Mouse (Mus musculus) lung, embryonic 14.5 days (tissue): ENCODE results near the gene Ube2a. TPM values are rescaled to one million over a fixed set of nuclear protein-coding genes. Genes with fewer than 3 reads are reported as not detected.
A peak's percentile ranks its signal among the peaks of the same experiment; 100 is the strongest.

Experiments used
- ATAC-seq: fragments of 200-750 bp; cut with Nextera tagmentation; 2 replicates; pipeline ENCODE4 v1.8.0; 2017; ENCODE audit warnings: mild to moderate bottlenecking, moderate TSS enrichment, moderate library complexity; ENCODE audit not compliant: insufficient read depth
- DNase-seq: peaks from one replicate; pipeline ENCODE4 v3.0.0-alpha.2; 2015
- H3K27ac ChIP-seq: fragments of 300-500 bp; sonication (generic); 2 replicates; pipeline ENCODE4 v1.5.1; 2014; ENCODE audit warnings: low read depth, mild to moderate bottlenecking, moderate library complexity
- H3K27me3 ChIP-seq: fragments of 300-500 bp; sonication (generic); 2 replicates; pipeline ENCODE4 v1.6.1; 2014; ENCODE audit warnings: low read length, control low read depth; ENCODE audit not compliant: insufficient read depth
- H3K36me3 ChIP-seq: fragments of 300-500 bp; sonication (generic); 2 replicates; pipeline ENCODE4 v1.6.1; 2014; ENCODE audit warnings: control low read depth; ENCODE audit not compliant: insufficient read depth
- H3K4me1 ChIP-seq: fragments of 300-500 bp; sonication (generic); 2 replicates; pipeline ENCODE4 v1.6.1; 2014; ENCODE audit warnings: antibody characterized with exemption, control low read depth; ENCODE audit not compliant: insufficient read depth
- H3K4me2 ChIP-seq: fragments of 300-500 bp; sonication (generic); 2 replicates; pipeline ENCODE4 v1.6.1; 2014; ENCODE audit warnings: mild to moderate bottlenecking
- H3K4me3 ChIP-seq: fragments of 300-500 bp; sonication (generic); 2 replicates; pipeline ENCODE4 v1.5.1; 2014; ENCODE audit warnings: low read depth, low read length
- H3K9ac ChIP-seq: fragments of 300-500 bp; sonication (generic); 2 replicates; pipeline ENCODE4 v1.6.1; 2014
- H3K9me3 ChIP-seq: fragments of 300-500 bp; sonication (generic); 2 replicates; pipeline ENCODE4 v1.6.1; 2016; ENCODE audit warnings: low read depth, low read length, control low read depth
- CTCF ChIP-seq: IDR thresholded peaks from 2 replicates; pipeline ENCODE4 v1.5.1; 2016; ENCODE audit warnings: antibody characterized with exemption, low read depth
- WGBS: fragments of 180-500 bp; shearing (Covaris S2); extraction: QIAGEN DNeasy Blood & Tissue Kit; methylation state at CpG from one replicate; pipeline ENCODE4 v1.1.7; 2014; 5-methylcytosine and 5-hydroxymethylcytosine counted together
- polyA plus RNA-seq: library from polyadenylated mRNA; unstranded; fragments of >200 nt; fragmentation: Nextera tagmentation; extraction: Ambion mirVana; gene quantifications from 2 replicates; pipeline ENCODE4 v1.2.1, GENCODE M21; 2014

Ube2a gene
- polyA plus RNA-seq, 1 experiment from 2014 or later, result 140 TPM

DNA sequence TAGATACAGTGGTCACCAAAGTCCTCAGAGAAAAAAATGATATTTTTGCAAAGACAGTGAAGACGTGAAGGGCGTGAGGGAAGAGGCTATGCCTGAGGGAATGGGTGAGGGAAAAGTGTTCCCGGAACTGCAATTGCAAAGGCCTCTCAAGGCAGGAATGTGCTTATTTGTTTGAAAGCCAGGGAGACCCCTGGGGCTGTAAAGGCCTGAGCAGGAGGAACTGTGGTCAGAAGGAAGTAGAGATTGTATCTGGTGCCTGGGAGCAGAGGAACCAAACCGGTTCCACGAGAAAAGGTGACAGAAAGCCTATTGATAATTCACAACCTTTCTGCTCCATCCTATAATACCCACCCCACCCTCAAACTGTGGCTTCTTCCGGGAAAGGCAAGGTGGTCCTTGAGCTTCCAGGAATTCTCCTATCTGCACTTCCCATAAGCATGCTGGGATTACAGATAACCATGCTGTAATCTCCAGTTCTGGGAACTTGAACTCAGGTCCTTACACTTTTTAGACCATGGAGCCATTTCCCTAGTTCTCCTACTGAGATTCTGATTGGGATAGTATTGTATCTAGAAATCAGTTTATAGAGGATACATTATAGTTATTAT lies 36.5 kb upstream of the Ube2a start:
- no peaks in the 10 kb centered on the region for H3K4me1 ChIP-seq
- 39% methylated on average over 6 of the region's 6 CpGs for WGBS
- no peaks in the 10 kb centered on the region for H3K27me3 ChIP-seq
- H3K9ac ChIP-seq, result no peak overlapping the region
- H3K9me3 ChIP-seq, result no peaks in the 10 kb centered on the region
- no peaks in the 10 kb centered on the region for H3K36me3 ChIP-seq
- TF ChIP-seq CTCF, result no peak
- DNase-seq (no peak), ATAC-seq (no peak)
- no peak overlapping the region for H3K4me2 ChIP-seq
- no peak overlapping the region for H3K4me3 ChIP-seq
- no peak overlapping the region for H3K27ac ChIP-seq

DNA sequence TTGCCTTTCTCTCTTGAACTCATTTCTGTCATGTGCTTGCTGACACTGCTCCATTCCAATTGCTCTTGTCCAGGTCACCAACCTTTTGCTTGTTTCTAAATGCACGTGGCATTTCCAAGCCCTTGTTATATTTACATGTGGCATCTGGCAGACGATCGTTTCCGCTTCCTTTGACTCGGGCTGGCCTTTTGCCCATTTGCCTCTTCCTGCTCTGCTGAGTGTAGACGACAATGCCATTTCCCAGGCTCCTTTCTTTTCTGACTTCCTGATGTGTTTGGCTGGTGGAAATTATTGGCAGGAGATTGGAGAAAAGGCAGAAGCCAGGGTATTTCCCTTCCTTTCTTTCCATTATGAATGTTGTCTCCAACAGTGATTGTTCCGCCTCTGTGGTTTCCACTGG lies 34.3 kb upstream of the Ube2a start:
- H3K27me3 ChIP-seq, result no peaks in the 10 kb centered on the region
- H3K36me3 ChIP-seq, result no peaks in the 10 kb centered on the region
- no peak overlapping the region for H3K4me3 ChIP-seq
- H3K9ac ChIP-seq, result no peak overlapping the region
- 44% methylated on average over 7 of the region's 7 CpGs for WGBS
- H3K4me2 ChIP-seq, result no peak overlapping the region
- TF ChIP-seq CTCF, result no peak
- no peak for ATAC-seq
- no peaks in the 10 kb centered on the region for H3K9me3 ChIP-seq
- H3K4me1 ChIP-seq, result no peaks in the 10 kb centered on the region
- peak; percentile 74 for DNase-seq
- H3K27ac ChIP-seq, result 0 out of 2 replicates have a peak overlapping the region, but pooled peaks have one; percentile 18

DNA sequence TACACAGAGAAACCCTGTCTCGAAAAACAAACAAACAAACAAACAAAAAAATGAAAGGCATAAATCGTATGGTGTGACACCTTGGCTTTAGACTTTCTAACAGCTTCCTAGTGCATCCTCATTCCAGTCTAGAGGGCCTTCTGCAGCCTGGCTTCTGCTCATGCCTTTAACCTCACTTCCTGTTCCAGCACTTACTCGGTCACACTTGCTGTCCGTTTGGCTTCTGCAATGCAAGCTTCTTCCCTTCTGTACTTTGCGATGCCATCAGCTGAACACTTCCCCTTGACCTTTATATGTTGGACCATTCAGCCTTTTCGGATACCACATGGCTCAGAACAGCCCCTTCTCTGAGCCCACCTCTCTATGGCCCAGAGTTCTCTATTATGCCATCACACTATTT lies 32.0 kb upstream of the Ube2a start:
- Histone ChIP-seq H3K4me2 (no peak overlapping the region), H3K9ac (no peak overlapping the region), H3K4me3 (no peak overlapping the region), H3K36me3 (no peaks in the 10 kb centered on the region), H3K9me3 (no peaks in the 10 kb centered on the region), H3K4me1 (no peaks in the 10 kb centered on the region), H3K27me3 (no peaks in the 10 kb centered on the region), H3K27ac (no peak overlapping the region)
- 84% methylated on average over 6 of the region's 6 CpGs for WGBS
- no peak for ATAC-seq
- no peak for DNase-seq
- no peak for TF ChIP-seq CTCF

DNA sequence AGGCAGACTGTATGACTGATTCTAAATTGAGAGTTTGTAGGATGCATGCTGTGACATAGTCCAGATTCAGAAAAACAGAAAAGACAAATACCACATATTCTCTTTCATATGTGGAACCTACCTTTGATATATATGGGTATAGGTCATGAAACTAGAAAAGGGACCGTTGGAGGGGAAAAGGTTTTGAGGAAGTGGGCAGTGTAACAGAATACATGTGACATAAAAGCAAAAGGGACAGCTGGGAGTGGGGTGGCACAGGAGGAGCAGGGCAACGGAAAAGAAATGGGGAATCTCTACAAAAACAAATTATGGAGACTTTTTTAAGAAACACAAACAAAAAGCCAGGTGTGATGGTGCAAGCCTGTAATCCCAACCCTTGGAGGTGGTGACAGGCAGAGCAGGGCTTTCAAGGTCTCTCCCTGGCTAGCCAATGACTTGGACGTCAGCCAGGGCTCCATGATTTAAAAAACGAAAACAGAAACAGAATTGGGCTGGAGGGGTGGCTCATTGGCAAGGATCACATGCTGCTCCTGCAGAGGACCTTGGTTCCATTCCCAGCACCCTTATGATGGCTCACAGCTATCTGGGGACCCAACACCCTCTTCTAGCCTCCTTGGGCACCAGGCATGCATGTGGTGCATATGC lies 30.2 kb upstream of the Ube2a start:
- ATAC-seq (no peak), DNase-seq (no peak)
- H3K4me1 ChIP-seq, result no peaks in the 10 kb centered on the region
- no peaks in the 10 kb centered on the region for H3K36me3 ChIP-seq
- H3K4me3 ChIP-seq, result no peak overlapping the region
- no peak overlapping the region for H3K27ac ChIP-seq
- no peak overlapping the region for H3K4me2 ChIP-seq
- no peaks in the 10 kb centered on the region for H3K9me3 ChIP-seq
- TF ChIP-seq CTCF, result no peak
- H3K9ac ChIP-seq, result no peak overlapping the region
- WGBS, result 65% methylated on average over 4 of the region's 4 CpGs
- no peaks in the 10 kb centered on the region for H3K27me3 ChIP-seq

DNA sequence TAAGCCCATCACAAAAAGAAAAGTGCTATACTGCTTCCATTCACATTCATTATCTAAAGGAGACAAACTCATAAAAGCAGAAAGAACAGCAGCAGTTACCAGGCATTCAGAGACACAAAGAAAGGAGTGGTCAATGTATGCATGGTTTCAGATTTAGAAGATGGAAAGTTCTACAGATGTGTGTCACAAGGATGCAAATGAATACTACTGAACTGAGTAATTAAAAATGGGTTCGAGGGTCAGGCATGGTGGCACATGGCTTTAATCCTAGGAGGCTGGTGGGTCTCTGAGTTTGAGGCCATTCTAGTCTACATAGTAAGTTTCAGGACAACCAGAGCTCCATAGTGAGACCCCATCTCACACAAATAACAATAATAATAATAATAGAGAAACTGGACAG lies 26.5 kb upstream of the Ube2a start:
- H3K27ac ChIP-seq, result no peak overlapping the region
- WGBS, result 92% methylated on average over 1 of the region's 1 CpGs
- ATAC-seq (no peak), DNase-seq (no peak)
- no peaks in the 10 kb centered on the region for H3K9me3 ChIP-seq
- H3K9ac ChIP-seq, result no peak overlapping the region
- H3K36me3 ChIP-seq, result 0 out of 2 replicates have a peak, but pooled peaks cover 1% of the 10 kb centered on the region
- no peak for TF ChIP-seq CTCF
- no peaks in the 10 kb centered on the region for H3K27me3 ChIP-seq
- H3K4me1 ChIP-seq, result no peaks in the 10 kb centered on the region
- H3K4me3 ChIP-seq, result no peak overlapping the region
- H3K4me2 ChIP-seq, result no peak overlapping the region

DNA sequence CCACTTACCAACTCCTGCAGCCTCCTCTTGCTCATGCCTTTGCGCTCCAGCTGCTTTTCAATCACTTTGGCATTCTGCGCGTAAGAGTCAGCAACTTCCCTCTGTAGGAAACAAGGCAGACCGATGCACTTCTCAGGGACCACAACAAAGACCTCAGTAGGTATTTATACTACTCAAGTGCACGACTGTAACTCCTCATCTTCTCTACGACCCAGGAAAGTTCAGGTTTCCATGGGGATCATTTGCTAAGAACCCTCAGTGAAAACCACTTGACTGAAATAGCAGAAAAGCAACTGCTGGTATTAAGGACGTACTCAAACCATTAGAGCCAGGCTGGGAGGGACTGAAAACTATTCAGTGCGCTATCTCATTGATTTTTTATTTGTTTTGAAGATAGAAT lies 21.1 kb upstream of the Ube2a start:
- no peak overlapping the region for H3K4me2 ChIP-seq
- ATAC-seq (no peak), DNase-seq (no peak)
- no peak overlapping the region for H3K9ac ChIP-seq
- H3K4me1 ChIP-seq, result no peaks in the 10 kb centered on the region
- H3K27me3 ChIP-seq, result no peaks in the 10 kb centered on the region
- WGBS, result 70% methylated on average over 8 of the region's 8 CpGs
- H3K36me3 ChIP-seq, result peaks cover 6% of the 10 kb centered on the region; the same call in 1 of the 2 replicates
- TF ChIP-seq CTCF, result no peak
- H3K4me3 ChIP-seq, result no peak overlapping the region
- no peaks in the 10 kb centered on the region for H3K9me3 ChIP-seq
- H3K27ac ChIP-seq, result no peak overlapping the region; the same call in 1 of the 2 replicates

DNA sequence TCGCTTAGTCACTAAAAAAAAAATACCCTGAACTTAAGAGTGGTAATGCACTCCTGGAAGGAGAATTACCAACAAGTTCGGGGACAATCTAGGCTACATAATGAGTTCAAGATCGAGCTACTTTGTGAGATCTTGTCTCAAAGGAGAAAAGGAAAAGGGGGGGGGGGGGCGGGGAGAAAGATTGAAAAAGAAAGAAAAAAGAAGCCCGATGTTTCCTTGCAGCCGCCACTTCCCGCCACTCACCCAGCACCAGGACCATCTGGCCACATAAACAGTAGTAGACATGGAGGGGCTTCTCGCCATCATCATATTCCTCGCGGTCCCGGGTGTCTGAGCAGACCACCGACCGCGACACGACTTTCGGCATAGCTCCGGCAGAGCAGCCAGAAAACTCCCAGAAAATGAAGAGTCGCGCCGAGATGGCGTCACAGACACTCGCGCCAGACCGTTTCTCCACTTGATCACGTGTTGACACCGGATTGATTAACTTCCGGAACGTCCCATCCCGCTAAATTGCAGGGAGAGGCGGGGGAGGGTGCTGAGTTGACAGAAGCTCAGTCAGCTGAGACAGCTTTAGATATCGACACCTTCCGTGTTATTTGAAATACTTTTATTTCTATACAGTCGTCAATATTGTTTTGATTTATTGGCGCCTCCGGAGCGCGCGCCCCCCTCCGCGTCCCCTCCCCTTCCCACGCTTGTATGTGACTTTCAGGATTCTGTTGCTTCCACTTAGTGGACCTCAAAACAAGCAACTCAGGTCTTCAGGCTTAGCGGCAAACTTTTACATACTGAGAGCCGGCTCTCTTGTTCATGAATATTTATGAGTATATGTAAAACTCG lies 9.7 kb upstream of the Ube2a start:
- H3K36me3 ChIP-seq, result no peaks in the 10 kb centered on the region
- H3K4me1 ChIP-seq, result no peaks in the 10 kb centered on the region
- 0 out of 2 replicates have a peak overlapping the region, but pooled peaks have one; percentile 33 for H3K27ac ChIP-seq
- H3K9me3 ChIP-seq, result no peaks in the 10 kb centered on the region
- WGBS, result 8% methylated on average over 34 of the region's 44 CpGs
- DNase-seq (peak; percentile 86), ATAC-seq (peak; percentile 90)
- H3K9ac ChIP-seq, result peak overlapping the region; percentile 51
- peak overlapping the region; percentile 61 for H3K4me2 ChIP-seq
- no peaks in the 10 kb centered on the region for H3K27me3 ChIP-seq
- H3K4me3 ChIP-seq, result peak overlapping the region; percentile 41
- no peak for TF ChIP-seq CTCF
